Mouse (Mus musculus): ENCODE measurements around the gene Gm10428. TPM values are rescaled to one million over a fixed set of nuclear protein-coding genes. Genes with fewer than 3 reads are reported as not detected.
"Not testable (repeated sequence)": the region's sequence is repeated elsewhere in the genome, so short reads cannot be mapped to it uniquely, and the experiment has no call there.

Gene Gm10428
- polyA plus RNA-seq, 1 experiment from 2014 or later: not detected

GRCm38 (mm10) chr11:62747227-62747626 is 5.7 kb upstream of the Gm10428 start:
- ATAC-seq (no peak), DNase-seq (no peak)
- H3K36me3 ChIP-seq (replicated peaks; ENCODE audit: insufficient read depth, low read length): no peaks in the 10 kb centered on the region
- 0 out of 2 replicates have a peak, but pooled peaks cover 8% of the 10 kb centered on the region for H3K27me3 ChIP-seq (ENCODE audit: insufficient read depth, low read length)
- H3K4me3 ChIP-seq (ENCODE audit: low read depth, low read length): no peak overlapping the region
- H3K4me1 ChIP-seq (ENCODE audit: insufficient read depth): no peaks in the 10 kb centered on the region
- no peak overlapping the region for H3K9ac ChIP-seq (replicated peaks)
- H3K27ac ChIP-seq (ENCODE audit: low read depth): no peak overlapping the region
- WGBS (ENCODE audit: insufficient replicate concordance): 71% methylated on average over 9 of the region's 9 CpGs
- no peak overlapping the region for H3K4me2 ChIP-seq (ENCODE audit: low read depth, low read length)
- TF ChIP-seq EP300 (IDR thresholded peaks at IDR 0.05; ENCODE audit: low read depth): no peak
- TF ChIP-seq CTCF (IDR thresholded peaks at IDR 0.05; ENCODE audit: low read depth): no peak
- no peaks in the 10 kb centered on the region for H3K9me3 ChIP-seq (ENCODE audit: low read length)

- DNase-seq (no peak), ATAC-seq (no peak)
- 70% methylated on average over 4 of the region's 4 CpGs for WGBS (ENCODE audit: insufficient replicate concordance)
- TF ChIP-seq EP300 (IDR thresholded peaks at IDR 0.05; ENCODE audit: low read depth) (no peak), CTCF (IDR thresholded peaks at IDR 0.05; ENCODE audit: low read depth) (no peak)
- Histone ChIP-seq H3K4me1 (ENCODE audit: insufficient read depth) (no peaks in the 10 kb centered on the region), H3K4me3 (ENCODE audit: low read depth, low read length) (no peak overlapping the region), H3K4me2 (ENCODE audit: low read depth, low read length) (no peak overlapping the region), H3K27ac (ENCODE audit: low read depth) (no peak overlapping the region), H3K9ac (replicated peaks) (no peak overlapping the region), H3K36me3 (replicated peaks; ENCODE audit: insufficient read depth, low read length) (no peaks in the 10 kb centered on the region), H3K9me3 (ENCODE audit: low read length) (no peaks in the 10 kb centered on the region), H3K27me3 (ENCODE audit: insufficient read depth, low read length) (0 out of 2 replicates have a peak, but pooled peaks cover 8% of the 10 kb centered on the region)
Observed at GRCm38 (mm10) chr11:62748062-62748461, 4.8 kb upstream of the Gm10428 start.

GRCm38 (mm10) chr11:62749445-62749844 is 3.5 kb upstream of the Gm10428 start:
- H3K4me1 ChIP-seq (ENCODE audit: insufficient read depth); H3K27ac ChIP-seq (ENCODE audit: low read depth); H3K36me3 ChIP-seq (replicated peaks; ENCODE audit: insufficient read depth, low read length); H3K4me2 ChIP-seq (ENCODE audit: low read depth, low read length); ATAC-seq; H3K9me3 ChIP-seq (ENCODE audit: low read length); DNase-seq; H3K27me3 ChIP-seq (ENCODE audit: insufficient read depth, low read length); H3K9ac ChIP-seq (replicated peaks); H3K4me3 ChIP-seq (ENCODE audit: low read depth, low read length): not testable (repeated sequence)
- 45% methylated on average over 13 of the region's 13 CpGs for WGBS (ENCODE audit: insufficient replicate concordance)

GRCm38 (mm10) chr11:62752191-62752590 is 709 bp upstream of the Gm10428 start:
- no peak for DNase-seq
- WGBS (ENCODE audit: insufficient replicate concordance): 55% methylated on average over 11 of the region's 11 CpGs

GRCm38 (mm10) chr11:62756456-62757142 is 3.7 kb downstream of the Gm10428 start:
- peak; percentile 100 for ATAC-seq
- WGBS (ENCODE audit: insufficient replicate concordance): 8% methylated on average over 36 of the region's 36 CpGs
- no peak overlapping the region for H3K4me3 ChIP-seq (ENCODE audit: low read depth, low read length)

More at GRCm38 (mm10) chr11:62752191-62752590, 709 bp upstream of the Gm10428 start:
- ATAC-seq: no peak
- no peak overlapping the region for H3K27ac ChIP-seq (ENCODE audit: low read depth)
- TF ChIP-seq EP300 (IDR thresholded peaks at IDR 0.05; ENCODE audit: low read depth) (no peak), CTCF (IDR thresholded peaks at IDR 0.05; ENCODE audit: low read depth) (no peak)
- H3K36me3 ChIP-seq (replicated peaks; ENCODE audit: insufficient read depth, low read length): no peaks in the 10 kb centered on the region
- no peaks in the 10 kb centered on the region for H3K9me3 ChIP-seq (ENCODE audit: low read length)
- no peak overlapping the region for H3K9ac ChIP-seq (replicated peaks)
- H3K27me3 ChIP-seq (ENCODE audit: insufficient read depth, low read length): peaks cover 3% of the 10 kb centered on the region; the same call in 1 of the 2 replicates
- 0 out of 2 replicates have a peak, but pooled peaks cover 4% of the 10 kb centered on the region for H3K4me1 ChIP-seq (ENCODE audit: insufficient read depth)
- no peak overlapping the region for H3K4me3 ChIP-seq (ENCODE audit: low read depth, low read length)
- no peak overlapping the region for H3K4me2 ChIP-seq (ENCODE audit: low read depth, low read length)

GRCm38 (mm10) chr11:62757143-62757507 is 4.2 kb downstream of the Gm10428 start:
- H3K27me3 ChIP-seq (ENCODE audit: insufficient read depth, low read length): peaks cover 9% of the 10 kb centered on the region; the same call in 1 of the 2 replicates
- no peaks in the 10 kb centered on the region for H3K36me3 ChIP-seq (replicated peaks; ENCODE audit: insufficient read depth, low read length)
- H3K27ac ChIP-seq (ENCODE audit: low read depth): no peak overlapping the region
- H3K9me3 ChIP-seq (ENCODE audit: low read length): no peaks in the 10 kb centered on the region
- 0 out of 2 replicates have a peak, but pooled peaks cover 4% of the 10 kb centered on the region for H3K4me1 ChIP-seq (ENCODE audit: insufficient read depth)
- no peak for ATAC-seq
- no peak for DNase-seq
- 4% methylated on average over 7 of the region's 7 CpGs for WGBS (ENCODE audit: insufficient replicate concordance)
- TF ChIP-seq EP300 (IDR thresholded peaks at IDR 0.05; ENCODE audit: low read depth) (no peak), CTCF (IDR thresholded peaks at IDR 0.05; ENCODE audit: low read depth) (no peak; the same call in 1 of the 2 replicates)
- no peak overlapping the region for H3K9ac ChIP-seq (replicated peaks)
- peak overlapping the region; percentile 57 for H3K4me2 ChIP-seq (ENCODE audit: low read depth, low read length)
- H3K4me3 ChIP-seq (ENCODE audit: low read depth, low read length): no peak overlapping the region

More at GRCm38 (mm10) chr11:62756456-62757142, 3.7 kb downstream of the Gm10428 start:
- H3K4me2 ChIP-seq (ENCODE audit: low read depth, low read length): peak overlapping the region; percentile 57
- no peak overlapping the region for H3K27ac ChIP-seq (ENCODE audit: low read depth)
- H3K4me1 ChIP-seq (ENCODE audit: insufficient read depth): 0 out of 2 replicates have a peak, but pooled peaks cover 4% of the 10 kb centered on the region
- peak; percentile 94 for TF ChIP-seq CTCF (IDR thresholded peaks at IDR 0.05; ENCODE audit: low read depth)
- no peak for TF ChIP-seq EP300 (IDR thresholded peaks at IDR 0.05; ENCODE audit: low read depth)
- no peaks in the 10 kb centered on the region for H3K9me3 ChIP-seq (ENCODE audit: low read length)
- peak; percentile 91 for DNase-seq
- H3K9ac ChIP-seq (replicated peaks): no peak overlapping the region
- no peaks in the 10 kb centered on the region for H3K36me3 ChIP-seq (replicated peaks; ENCODE audit: insufficient read depth, low read length)
- peaks cover 9% of the 10 kb centered on the region; the same call in 1 of the 2 replicates for H3K27me3 ChIP-seq (ENCODE audit: insufficient read depth, low read length)

Data from liver, postnatal 0 days (tissue).